Mouse (Mus musculus): ENCODE results near the gene Serpinb12.
"Not testable (repeated sequence)": the region's sequence is repeated elsewhere in the genome, so short reads cannot be mapped to it uniquely, and the experiment has no call there.

Gene Serpinb12

DNA sequence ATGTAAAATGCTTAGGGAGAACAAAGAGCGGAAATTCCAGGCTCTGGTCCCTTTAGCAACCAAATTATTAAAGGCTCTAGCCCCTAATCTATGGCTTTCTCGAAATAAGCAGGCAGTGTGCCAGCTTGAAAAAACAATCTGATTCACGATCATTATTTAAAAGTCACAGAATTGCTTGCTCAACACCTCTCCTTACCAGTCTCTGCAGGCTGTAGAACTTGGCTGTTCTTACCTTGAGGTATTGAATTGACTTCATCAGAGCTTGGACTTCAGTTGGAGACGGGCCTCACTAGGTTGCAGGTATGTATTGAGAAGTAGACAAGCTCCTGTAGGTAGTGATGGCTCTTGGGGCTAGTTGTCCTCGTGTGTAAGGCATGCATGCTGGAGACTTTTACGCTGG lies at the start of gene Serpinb12:
Serpinb12 (plus strand) TSS at position 185 of the 400 bp plus-strand sequence.
- no peak for DNase-seq

GRCm38 (mm10) chr1:106895142-106895541 lies 39.1 kb upstream of the Serpinb12 start:
- DNase-seq, result not testable (repeated sequence)

- DNase-seq, result peak; percentile 6
These were observed 32.8 kb upstream of the Serpinb12 start for GRCm38 (mm10) chr1:106901406-106901805.

DNA sequence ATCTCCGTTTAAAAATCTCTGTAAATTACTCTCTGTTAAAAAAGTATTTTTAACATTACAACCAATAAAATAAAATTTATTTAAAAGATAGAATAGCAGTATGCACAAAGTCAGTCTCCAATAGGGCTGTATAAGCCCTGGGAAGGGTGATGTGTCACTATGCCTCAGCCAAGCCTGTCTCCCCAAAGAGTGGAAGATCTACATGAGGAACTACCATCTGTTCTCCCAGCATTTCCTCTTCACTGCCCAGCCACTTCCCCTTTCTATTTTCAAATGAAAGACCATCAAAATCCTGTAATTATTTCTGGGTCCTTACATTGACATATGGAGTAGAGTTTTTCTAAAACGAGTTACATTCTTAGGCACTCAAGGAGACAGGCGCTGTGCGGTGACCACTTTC lies 2.3 kb upstream of the Serpinb12 start:
- no peak for DNase-seq

DNA sequence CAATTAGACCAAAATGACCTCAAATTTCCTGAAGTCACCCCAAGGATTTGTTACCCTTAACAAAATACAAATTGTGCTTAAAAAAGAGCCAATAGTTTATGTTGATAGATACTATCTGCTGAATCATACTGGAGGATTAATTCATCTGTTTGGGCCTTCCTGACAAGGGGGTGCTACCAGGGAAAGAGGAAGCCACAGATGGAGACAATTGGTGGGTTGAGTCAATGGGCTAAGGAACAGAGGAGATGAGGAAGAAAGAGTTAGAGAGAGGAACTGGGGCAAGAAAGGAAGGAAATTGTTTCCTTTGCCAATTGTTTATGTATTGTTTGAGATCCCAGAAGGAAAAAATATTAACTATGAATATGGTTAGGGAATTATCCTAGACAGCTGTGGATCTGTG lies 591 bp upstream of the Serpinb12 start:
- no peak for DNase-seq

GRCm38 (mm10) chr1:106947217-106947616 lies 13.0 kb downstream of the Serpinb12 start:
- no peak for DNase-seq

GRCm38 (mm10) chr1:106959981-106960380 lies 25.7 kb downstream of the Serpinb12 start:
- no peak for DNase-seq

DNA sequence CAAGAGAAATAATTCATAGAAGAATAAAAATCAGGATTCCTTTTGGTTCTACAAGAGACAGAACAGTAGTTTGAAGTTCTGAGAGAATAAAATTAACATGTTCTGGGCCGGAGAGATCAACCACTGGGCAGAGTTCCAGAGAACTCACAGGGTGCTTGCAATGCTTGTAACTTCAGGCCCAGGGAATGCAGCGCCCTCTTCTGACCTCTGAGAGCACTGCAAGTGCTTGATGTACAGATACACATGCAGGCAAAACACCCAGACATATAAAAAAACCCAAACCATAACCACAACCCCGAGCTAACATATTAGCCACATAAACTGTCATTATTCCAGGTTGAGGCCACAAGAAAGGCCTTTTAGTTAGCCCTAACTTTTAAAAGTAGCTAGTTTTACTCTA lies 26.8 kb downstream of the Serpinb12 start:
- peak; percentile 9 for DNase-seq

GRCm38 (mm10) chr1:106980684-106981083 lies 46.4 kb downstream of the Serpinb12 start, which contains the start of gene Serpinb13:
Gene Serpinb13 (plus strand): TSS chr1:106980984.
- DNase-seq, result no peak

DNA sequence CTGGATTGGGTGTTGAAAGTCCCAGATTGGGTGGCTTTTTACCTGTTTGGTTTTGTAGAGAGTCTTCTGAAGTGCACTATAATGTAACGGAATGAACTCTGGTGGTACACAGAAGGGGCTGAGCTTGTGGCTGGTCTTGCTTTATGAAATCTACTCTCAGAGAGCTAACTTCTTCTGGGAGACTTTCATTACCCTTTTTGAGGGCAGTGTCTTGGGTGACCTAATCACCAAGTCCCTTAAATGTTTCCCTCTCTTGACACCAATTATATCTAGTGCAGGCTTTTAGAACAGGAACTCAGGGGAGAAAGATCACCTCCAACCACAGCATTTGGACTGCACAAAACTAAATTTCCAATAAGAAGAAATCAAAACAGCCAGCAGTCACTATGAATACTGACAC lies 48.8 kb downstream of the Serpinb12 start:
- no peak for DNase-seq

GRCm38 (mm10) chr1:106983865-106984264 lies 49.6 kb downstream of the Serpinb12 start:
- DNase-seq, result no peak

GRCm38 (mm10) chr1:107000424-107000823 lies 66.2 kb downstream of the Serpinb12 start:
- DNase-seq, result no peak

GRCm38 (mm10) chr1:107001754-107002153 lies 67.5 kb downstream of the Serpinb12 start:
- DNase-seq, result no peak

DNA sequence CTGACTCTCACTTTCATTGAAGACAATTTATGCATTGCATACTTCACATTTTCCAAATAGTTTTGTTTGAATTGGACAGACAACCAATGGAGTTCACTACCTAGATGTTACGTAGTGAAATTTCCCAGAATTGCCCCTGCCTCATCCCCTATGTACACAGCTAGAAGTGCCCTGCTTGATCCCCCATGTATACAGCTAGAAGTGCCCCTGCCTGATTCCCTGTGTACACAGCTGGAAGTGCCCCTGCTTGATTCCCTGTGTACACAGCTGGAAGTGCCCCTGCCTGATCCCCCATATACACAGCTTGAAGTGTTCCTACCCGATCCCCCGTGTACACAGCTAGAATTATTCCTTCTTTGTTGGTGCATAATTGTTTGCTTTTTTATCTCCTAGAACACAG lies 72.1 kb downstream of the Serpinb12 start:
- DNase-seq, result no peak

Data from thymus, postnatal 25 days (tissue).